In the genomic region with DNA sequence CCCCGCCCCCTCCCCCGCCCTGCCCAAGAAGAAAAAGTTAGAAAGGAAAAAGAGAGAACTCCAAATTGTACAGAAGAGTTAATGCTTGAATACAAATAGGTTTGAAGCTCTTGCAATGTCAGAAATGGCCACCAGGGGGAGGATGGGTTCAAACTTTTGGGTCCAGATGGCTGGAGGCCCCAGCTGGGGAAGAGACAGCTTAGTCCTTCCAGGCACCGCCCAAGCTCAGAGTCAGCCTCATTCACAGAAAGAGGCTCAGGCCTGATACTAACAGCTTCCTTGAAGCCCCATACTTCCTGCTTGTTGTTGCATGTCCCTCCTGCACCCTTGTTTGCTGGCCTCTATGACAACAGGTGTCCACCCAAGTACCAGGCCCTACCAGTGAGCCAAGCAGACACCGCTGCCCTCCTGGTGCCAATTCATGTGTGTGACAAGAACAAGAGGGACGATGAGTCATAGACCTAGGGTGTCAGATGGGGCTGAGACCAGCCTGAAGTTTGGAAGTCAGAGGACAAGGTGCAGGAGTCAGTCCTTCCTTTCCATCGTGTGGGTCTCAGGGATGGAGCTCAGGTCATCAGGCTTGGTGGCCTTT, we compare ENCODE assay signal across 9 mouse cellular contexts. TPM values are rescaled to one million over a fixed set of nuclear protein-coding genes. Genes with fewer than 3 reads are reported as not detected.
DNase-seq lines count a peak whose midpoint lies in the region; ATAC-seq and TF ChIP-seq lines count a peak whose summit lies in the region.
"Had no signal": no experiment of that assay in that cellular context is flagged by ENCODE, and none has a peak within 500 bp of the region (broad histone marks: within the 10 kb centered on the region; RNA-seq: fewer than 3 reads in every experiment).

No protein-coding gene starts in this region.

- no peak overlapping the region for H3K4me2 ChIP-seq in midbrain, embryonic 16.5 days (ENCODE audit: low read length)
- H3K4me2 ChIP-seq in limb, embryonic 11.5 days (ENCODE audit: low read depth, severe bottlenecking) = no peak overlapping the region
- H3K4me2 ChIP-seq in midbrain, embryonic 14.5 days (ENCODE audit: low read length) = no peak overlapping the region

- peak; percentile 84 for DNase-seq in midbrain, embryonic 10.5 days (ENCODE audit: low spot score)
- DNase-seq in embryonic facial prominence, embryonic 10.5 days (ENCODE audit: low spot score) = peak; percentile 84
- DNase-seq in heart, adult 18-20 months = peak; percentile 91 to 97
- DNase-seq in kidney, adult 2 months = peak; percentile 88
- peak; percentile 94 for DNase-seq in limb, embryonic 11.5 days (ENCODE audit: low spot score)
- peak; percentile 93 for DNase-seq in midbrain, embryonic 14.5 days
- peak; percentile 74 to 93 for DNase-seq in spleen, adult 18-20 months

- H3K4me3 ChIP-seq in midbrain, embryonic 10.5 days = no peak overlapping the region
- no peak overlapping the region for H3K4me3 ChIP-seq in midbrain, embryonic 16.5 days (ENCODE audit: low read depth, low read length)
- H3K4me3 ChIP-seq in embryonic facial prominence, embryonic 10.5 days = no peak overlapping the region
- no peak overlapping the region for H3K4me3 ChIP-seq in kidney, adult 2 months (ENCODE audit: insufficient read depth, low read depth, low read length)
- H3K4me3 ChIP-seq in limb, embryonic 11.5 days (ENCODE audit: low read depth, low read length) = no peak overlapping the region
- no peak overlapping the region for H3K4me3 ChIP-seq in midbrain, embryonic 14.5 days (replicated peaks; ENCODE audit: low read depth, low read length)

- no peaks in the 10 kb centered on the region for H3K27me3 ChIP-seq in midbrain, embryonic 10.5 days (ENCODE audit: low read depth, poor library complexity, severe bottlenecking)
- no peaks in the 10 kb centered on the region for H3K27me3 ChIP-seq in midbrain, embryonic 16.5 days (ENCODE audit: control insufficient read depth, insufficient read depth, low read depth, low read length)
- no peaks in the 10 kb centered on the region for H3K27me3 ChIP-seq in embryonic facial prominence, embryonic 10.5 days (replicated peaks; ENCODE audit: low read depth, poor library complexity, severe bottlenecking)
- no peaks in the 10 kb centered on the region for H3K27me3 ChIP-seq in kidney, adult 2 months (replicated peaks; ENCODE audit: control insufficient read depth, insufficient read depth, low read length)
- no peaks in the 10 kb centered on the region for H3K27me3 ChIP-seq in limb, embryonic 11.5 days (ENCODE audit: control insufficient read depth, insufficient read depth, low read length)
- H3K27me3 ChIP-seq in midbrain, embryonic 14.5 days (ENCODE audit: control insufficient read depth, insufficient read depth, low read length) = no peaks in the 10 kb centered on the region
- H3K27me3 ChIP-seq: Patski had no signal

- ATAC-seq in midbrain, embryonic 16.5 days = no peak; the same call in 1 of the 2 replicates
- ATAC-seq in limb, embryonic 11.5 days (ENCODE audit: insufficient number of reproducible peaks, low FRiP score, low TSS enrichment, low read depth) = no peak
- ATAC-seq in midbrain, embryonic 14.5 days (ENCODE audit: low FRiP score, low TSS enrichment) = 0 out of 2 replicates have a peak, but pooled peaks have one; percentile 31
- ATAC-seq: Patski had no signal

- peak; percentile 70 for TF ChIP-seq CTCF in kidney, adult 2 months (conservative IDR thresholded peaks at IDR 0.05; ENCODE audit: insufficient read depth, insufficient read length, low read depth, low read length)

- H3K27ac ChIP-seq in midbrain, embryonic 10.5 days (replicated peaks) = peak overlapping the region; percentile 66
- no peak overlapping the region for H3K27ac ChIP-seq in midbrain, embryonic 16.5 days (ENCODE audit: low read length)
- peak overlapping the region; percentile 67 for H3K27ac ChIP-seq in embryonic facial prominence, embryonic 10.5 days (replicated peaks)
- no peak overlapping the region for H3K27ac ChIP-seq in kidney, adult 2 months (ENCODE audit: insufficient read depth, low read depth, low read length)
- H3K27ac ChIP-seq in limb, embryonic 11.5 days (replicated peaks; ENCODE audit: low read depth, low read length) = no peak overlapping the region
- H3K27ac ChIP-seq in midbrain, embryonic 14.5 days (replicated peaks; ENCODE audit: low read depth, low read length) = no peak overlapping the region

- peaks cover 22% of the 10 kb centered on the region for H3K36me3 ChIP-seq in midbrain, embryonic 10.5 days
- H3K36me3 ChIP-seq in midbrain, embryonic 16.5 days (ENCODE audit: control insufficient read depth, insufficient read depth, low read length) = peaks cover 9% of the 10 kb centered on the region; the same call in 1 of the 2 replicates
- peaks cover 48% of the 10 kb centered on the region for H3K36me3 ChIP-seq in embryonic facial prominence, embryonic 10.5 days (replicated peaks)
- no peaks in the 10 kb centered on the region for H3K36me3 ChIP-seq in kidney, adult 2 months (ENCODE audit: control insufficient read depth, insufficient read depth, low read length)
- H3K36me3 ChIP-seq in limb, embryonic 11.5 days (ENCODE audit: control insufficient read depth, insufficient read depth, low read length) = no peaks in the 10 kb centered on the region; the same call in 1 of the 2 replicates
- H3K36me3 ChIP-seq in midbrain, embryonic 14.5 days (ENCODE audit: control insufficient read depth, insufficient read depth, low read length) = peaks cover 36% of the 10 kb centered on the region

- no peaks in the 10 kb centered on the region for H3K9me3 ChIP-seq in midbrain, embryonic 10.5 days (replicated peaks)
- H3K9me3 ChIP-seq in midbrain, embryonic 16.5 days (replicated peaks; ENCODE audit: control insufficient read depth, low read length, poor library complexity, severe bottlenecking) = no peaks in the 10 kb centered on the region
- no peaks in the 10 kb centered on the region for H3K9me3 ChIP-seq in embryonic facial prominence, embryonic 10.5 days
- no peaks in the 10 kb centered on the region for H3K9me3 ChIP-seq in limb, embryonic 11.5 days (ENCODE audit: control insufficient read depth, low read length)
- no peaks in the 10 kb centered on the region for H3K9me3 ChIP-seq in midbrain, embryonic 14.5 days (ENCODE audit: control insufficient read depth, low read length)

- no peak overlapping the region for H3K9ac ChIP-seq in midbrain, embryonic 16.5 days (ENCODE audit: low read depth, low read length)
- H3K9ac ChIP-seq in limb, embryonic 11.5 days (ENCODE audit: low read length) = no peak overlapping the region
- no peak overlapping the region for H3K9ac ChIP-seq in midbrain, embryonic 14.5 days (replicated peaks; ENCODE audit: low read length)

- TF ChIP-seq POLR2A in kidney, adult 2 months (IDR thresholded peaks at IDR 0.05; ENCODE audit: low read depth, low read length) = no peak

- 48% methylated on average over 6 of the region's 6 CpGs for WGBS in midbrain, embryonic 10.5 days
- 47% methylated on average over 6 of the region's 6 CpGs for WGBS in midbrain, embryonic 16.5 days
- WGBS in embryonic facial prominence, embryonic 10.5 days = 47% methylated on average over 6 of the region's 6 CpGs
- 40% methylated on average over 6 of the region's 6 CpGs for WGBS in kidney, adult 2 months
- WGBS in limb, embryonic 11.5 days = 50% methylated on average over 6 of the region's 6 CpGs
- 48% methylated on average over 6 of the region's 6 CpGs for WGBS in midbrain, embryonic 14.5 days

- peaks cover 22% of the 10 kb centered on the region for H3K4me1 ChIP-seq in midbrain, embryonic 10.5 days
- no peaks in the 10 kb centered on the region for H3K4me1 ChIP-seq in midbrain, embryonic 16.5 days (ENCODE audit: control insufficient read depth, insufficient read depth, low read length)
- peaks cover 18% of the 10 kb centered on the region for H3K4me1 ChIP-seq in embryonic facial prominence, embryonic 10.5 days
- H3K4me1 ChIP-seq in kidney, adult 2 months (ENCODE audit: control insufficient read depth, insufficient read depth, low read length) = no peaks in the 10 kb centered on the region
- no peaks in the 10 kb centered on the region for H3K4me1 ChIP-seq in limb, embryonic 11.5 days (ENCODE audit: control insufficient read depth, insufficient read depth, low read length)
- H3K4me1 ChIP-seq in midbrain, embryonic 14.5 days (ENCODE audit: control insufficient read depth, insufficient read depth, low read length) = no peaks in the 10 kb centered on the region

RNA-seq across cellular contexts. Expression of a gene that starts 8.6 kb away (rescaled TPM):
- polyA plus RNA-seq in midbrain, embryonic 10.5 days (2016; fragmentation: Nextera tagmentation; extraction: Ambion mirVana) = 3.5 and 4.0 TPM in 2 replicates
- polyA plus RNA-seq in midbrain, embryonic 16.5 days (2015; fragmentation: Nextera tagmentation; extraction: Ambion mirVana) = 2.2 and 2.9 TPM in 2 replicates
- polyA plus RNA-seq in embryonic facial prominence, embryonic 10.5 days (2016; fragmentation: Nextera tagmentation; extraction: Ambion mirVana) = 2.2 and 2.8 TPM in 2 replicates
- 1 to 10 TPM; 1.5 to 3.4 TPM for total RNA-seq in heart, adult 18-20 months (2021)
- 2.9 and 5.9 TPM in 2 replicates for polyA plus RNA-seq in kidney, adult 2 months (2012; rRNA removed)
- polyA plus RNA-seq in limb, embryonic 11.5 days (2014; fragmentation: Nextera tagmentation; extraction: Ambion mirVana) = 2.0 and 3.2 TPM in 2 replicates
- 1.1 and 2.4 TPM in 2 replicates for polyA plus RNA-seq in midbrain, embryonic 14.5 days (2014; fragmentation: Nextera tagmentation; extraction: Ambion mirVana)

RNA-seq across cellular contexts. Expression of a gene that starts 12.9 kb away (rescaled TPM):
- polyA plus RNA-seq in midbrain, embryonic 10.5 days (2016; fragmentation: Nextera tagmentation; extraction: Ambion mirVana) = 57.6 and 62.3 TPM in 2 replicates
- polyA plus RNA-seq in midbrain, embryonic 16.5 days (2015; fragmentation: Nextera tagmentation; extraction: Ambion mirVana) = 52.0 and 64.7 TPM in 2 replicates
- polyA plus RNA-seq in embryonic facial prominence, embryonic 10.5 days (2016; fragmentation: Nextera tagmentation; extraction: Ambion mirVana) = 55.1 and 55.5 TPM in 2 replicates
- 10 to 100 TPM; 25.8 to 26.8 TPM for total RNA-seq in heart, adult 18-20 months (2021)
- 37.9 and 41.6 TPM in 2 replicates for polyA plus RNA-seq in kidney, adult 2 months (2012; rRNA removed)
- 40.3 and 44.4 TPM in 2 replicates for polyA plus RNA-seq in limb, embryonic 11.5 days (2014; fragmentation: Nextera tagmentation; extraction: Ambion mirVana)
- 55.9 and 66.2 TPM in 2 replicates for polyA plus RNA-seq in midbrain, embryonic 14.5 days (2014; fragmentation: Nextera tagmentation; extraction: Ambion mirVana)

RNA-seq across cellular contexts. Expression of a gene that starts 13.6 kb away (rescaled TPM):
- polyA plus RNA-seq in midbrain, embryonic 10.5 days (2016; fragmentation: Nextera tagmentation; extraction: Ambion mirVana) = 62.7 and 71.6 TPM in 2 replicates
- polyA plus RNA-seq in midbrain, embryonic 16.5 days (2015; fragmentation: Nextera tagmentation; extraction: Ambion mirVana) = 117 and 121 TPM in 2 replicates
- 64.4 and 64.8 TPM in 2 replicates for polyA plus RNA-seq in embryonic facial prominence, embryonic 10.5 days (2016; fragmentation: Nextera tagmentation; extraction: Ambion mirVana)
- total RNA-seq in heart, adult 18-20 months (2021) = 10 to 100 TPM; 84.3 to 88.4 TPM
- 99.8 and 103 TPM in 2 replicates for polyA plus RNA-seq in kidney, adult 2 months (2012; rRNA removed)
- 68.8 and 69.8 TPM in 2 replicates for polyA plus RNA-seq in limb, embryonic 11.5 days (2014; fragmentation: Nextera tagmentation; extraction: Ambion mirVana)
- 104 and 110 TPM in 2 replicates for polyA plus RNA-seq in midbrain, embryonic 14.5 days (2014; fragmentation: Nextera tagmentation; extraction: Ambion mirVana)

RNA-seq across cellular contexts. Expression of a gene that starts 24.2 kb away (rescaled TPM):
- polyA plus RNA-seq in midbrain, embryonic 10.5 days (2016; fragmentation: Nextera tagmentation; extraction: Ambion mirVana) = 0.20 TPM in 1 of 2 replicates, not detected in the other
- polyA plus RNA-seq in midbrain, embryonic 16.5 days (2015; fragmentation: Nextera tagmentation; extraction: Ambion mirVana) = 0.61 and 0.95 TPM in 2 replicates
- 0.49 and 2.1 TPM in 2 replicates for polyA plus RNA-seq in embryonic facial prominence, embryonic 10.5 days (2016; fragmentation: Nextera tagmentation; extraction: Ambion mirVana)
- not detected for total RNA-seq in heart, adult 18-20 months (2021)
- polyA plus RNA-seq in kidney, adult 2 months (2012; rRNA removed) = not detected in 2 replicates
- polyA plus RNA-seq in limb, embryonic 11.5 days (2014; fragmentation: Nextera tagmentation; extraction: Ambion mirVana) = not detected in 2 replicates
- 0.22 TPM in 1 of 2 replicates, not detected in the other for polyA plus RNA-seq in midbrain, embryonic 14.5 days (2014; fragmentation: Nextera tagmentation; extraction: Ambion mirVana)
- polyA plus RNA-seq: Patski had no signal

RNA-seq across cellular contexts. Expression of a gene that starts 28.2 kb away (rescaled TPM):
- polyA plus RNA-seq in midbrain, embryonic 10.5 days (2016; fragmentation: Nextera tagmentation; extraction: Ambion mirVana) = 279 and 293 TPM in 2 replicates
- polyA plus RNA-seq in midbrain, embryonic 16.5 days (2015; fragmentation: Nextera tagmentation; extraction: Ambion mirVana) = 134 and 152 TPM in 2 replicates
- polyA plus RNA-seq in embryonic facial prominence, embryonic 10.5 days (2016; fragmentation: Nextera tagmentation; extraction: Ambion mirVana) = 325 and 346 TPM in 2 replicates
- total RNA-seq in heart, adult 18-20 months (2021) = 100 to 1,000 TPM; 196 to 224 TPM
- 172 and 214 TPM in 2 replicates for polyA plus RNA-seq in kidney, adult 2 months (2012; rRNA removed)
- 362 and 390 TPM in 2 replicates for polyA plus RNA-seq in limb, embryonic 11.5 days (2014; fragmentation: Nextera tagmentation; extraction: Ambion mirVana)
- polyA plus RNA-seq in midbrain, embryonic 14.5 days (2014; fragmentation: Nextera tagmentation; extraction: Ambion mirVana) = 168 and 170 TPM in 2 replicates

Comparison
In these comparisons a context has a peak if more than half of its experiments do, and no peak if none do; other contexts are left out.
1. H3K27ac ChIP-seq: peak in midbrain, embryonic 10.5 days (single experiment) and embryonic facial prominence, embryonic 10.5 days (single experiment); none in midbrain, embryonic 16.5 days (single experiment), kidney, adult 2 months (single experiment), limb, embryonic 11.5 days (single experiment) and midbrain, embryonic 14.5 days (single experiment).
2. Peak in every context shown above with its lines, with median percentiles within 50 percentile points of each other: DNase-seq.